Mouse (Mus musculus): ENCODE data around the gene I830077J02Rik. TPM values are rescaled to one million over a fixed set of nuclear protein-coding genes. Genes with fewer than 3 reads are reported as not detected.
"Not testable (repeated sequence)": the region's sequence is repeated elsewhere in the genome, so short reads cannot be mapped to it uniquely, and the experiment has no call there.

I830077J02Rik gene
- polyA plus RNA-seq, 1 experiment from 2014 or later: 0.45 TPM

GRCm38 (mm10) chr3:105935033-105935432 is 2.6 kb upstream of the I830077J02Rik start:
- no peak for ATAC-seq (ENCODE audit: low FRiP score)
- H3K36me3 ChIP-seq (replicated peaks): peaks cover 11% of the 10 kb centered on the region
- no peaks in the 10 kb centered on the region for H3K4me1 ChIP-seq
- H3K9me3 ChIP-seq: no peaks in the 10 kb centered on the region
- no peak overlapping the region for H3K4me3 ChIP-seq (replicated peaks)
- H3K27ac ChIP-seq: no peak overlapping the region
- WGBS: 94% methylated on average over 5 of the region's 5 CpGs
- H3K4me2 ChIP-seq: no peak overlapping the region
- H3K9ac ChIP-seq: no peak overlapping the region
- H3K27me3 ChIP-seq: no peaks in the 10 kb centered on the region

- no peak overlapping the region for H3K4me3 ChIP-seq (replicated peaks)
- no peaks in the 10 kb centered on the region for H3K9me3 ChIP-seq
- peaks cover 8% of the 10 kb centered on the region; the same call in 1 of the 2 replicates for H3K36me3 ChIP-seq (replicated peaks)
- no peak for ATAC-seq (ENCODE audit: low FRiP score)
- H3K9ac ChIP-seq: no peak overlapping the region
- no peaks in the 10 kb centered on the region for H3K27me3 ChIP-seq
- WGBS: 94% methylated on average over 6 of the region's 6 CpGs
- no peak overlapping the region for H3K27ac ChIP-seq
- no peak overlapping the region for H3K4me2 ChIP-seq
- no peaks in the 10 kb centered on the region for H3K4me1 ChIP-seq
Measured at GRCm38 (mm10) chr3:105933926-105934325, 1.5 kb upstream of the I830077J02Rik start.

DNA sequence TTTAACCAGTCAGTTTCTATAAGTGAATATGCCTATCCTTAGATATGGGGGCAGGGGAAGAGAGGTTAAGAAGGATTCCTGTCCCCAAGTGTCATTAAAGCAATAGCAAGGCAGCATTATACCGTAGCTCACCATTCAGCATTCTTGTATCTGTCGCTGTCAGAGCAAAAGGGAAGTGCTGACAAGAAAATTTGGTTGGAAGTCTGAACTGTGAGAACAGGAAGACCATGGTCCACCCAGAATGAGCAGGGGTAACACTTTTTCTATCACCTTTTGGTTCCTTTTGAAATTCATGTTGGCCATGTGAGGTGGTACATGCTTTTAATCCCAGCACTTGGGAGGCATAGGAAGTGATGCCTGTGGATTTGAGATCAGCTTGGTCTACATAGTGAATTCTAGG is 1.4 kb downstream of the I830077J02Rik start:
- ATAC-seq (ENCODE audit: low FRiP score): no peak
- Histone ChIP-seq H3K27ac (no peak overlapping the region), H3K4me3 (replicated peaks) (no peak overlapping the region), H3K4me1 (no peaks in the 10 kb centered on the region), H3K36me3 (replicated peaks) (no peaks in the 10 kb centered on the region), H3K4me2 (no peak overlapping the region), H3K9ac (no peak overlapping the region), H3K27me3 (no peaks in the 10 kb centered on the region), H3K9me3 (no peaks in the 10 kb centered on the region)
- WGBS: 88% methylated on average over 2 of the region's 2 CpGs

GRCm38 (mm10) chr3:105929821-105930220 is 2.6 kb downstream of the I830077J02Rik start:
- Histone ChIP-seq H3K9ac (no peak overlapping the region), H3K9me3 (no peaks in the 10 kb centered on the region), H3K4me1 (no peaks in the 10 kb centered on the region), H3K4me3 (replicated peaks) (no peak overlapping the region), H3K27me3 (no peaks in the 10 kb centered on the region), H3K27ac (no peak overlapping the region), H3K36me3 (replicated peaks) (no peaks in the 10 kb centered on the region), H3K4me2 (no peak overlapping the region)
- WGBS: 88% methylated on average over 7 of the region's 7 CpGs
- no peak for ATAC-seq (ENCODE audit: low FRiP score)

- Histone ChIP-seq H3K27me3 (no peaks in the 10 kb centered on the region), H3K4me2 (no peak overlapping the region), H3K9me3 (no peaks in the 10 kb centered on the region), H3K9ac (no peak overlapping the region), H3K4me3 (replicated peaks) (no peak overlapping the region), H3K27ac (no peak overlapping the region), H3K36me3 (replicated peaks) (no peaks in the 10 kb centered on the region), H3K4me1 (no peaks in the 10 kb centered on the region)
- 88% methylated on average over 6 of the region's 6 CpGs for WGBS
- no peak for ATAC-seq (ENCODE audit: low FRiP score)
Measured at GRCm38 (mm10) chr3:105928781-105929180, 3.7 kb downstream of the I830077J02Rik start.

DNA sequence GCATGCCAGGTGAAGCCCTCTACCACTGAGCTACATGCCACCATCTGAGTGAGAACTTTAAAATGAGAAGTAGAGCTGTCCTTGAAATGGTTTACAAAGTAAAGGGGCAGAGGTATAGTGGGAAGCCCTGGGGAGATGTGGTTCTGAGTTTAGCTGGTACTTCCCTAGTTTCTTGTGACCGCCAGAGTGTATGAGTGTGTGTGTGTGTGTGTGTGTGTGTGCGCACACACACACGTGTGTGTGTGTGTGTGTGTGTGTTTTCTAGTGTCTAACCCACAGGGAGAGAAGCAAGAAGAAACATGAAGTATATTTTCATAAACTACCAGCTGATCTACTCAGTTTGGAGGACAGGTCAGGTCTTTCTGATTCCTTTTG is 4.3 kb downstream of the I830077J02Rik start:
- WGBS: 100% methylated on average over 3 of the region's 3 CpGs
- ATAC-seq (ENCODE audit: low FRiP score): no peak

DNA sequence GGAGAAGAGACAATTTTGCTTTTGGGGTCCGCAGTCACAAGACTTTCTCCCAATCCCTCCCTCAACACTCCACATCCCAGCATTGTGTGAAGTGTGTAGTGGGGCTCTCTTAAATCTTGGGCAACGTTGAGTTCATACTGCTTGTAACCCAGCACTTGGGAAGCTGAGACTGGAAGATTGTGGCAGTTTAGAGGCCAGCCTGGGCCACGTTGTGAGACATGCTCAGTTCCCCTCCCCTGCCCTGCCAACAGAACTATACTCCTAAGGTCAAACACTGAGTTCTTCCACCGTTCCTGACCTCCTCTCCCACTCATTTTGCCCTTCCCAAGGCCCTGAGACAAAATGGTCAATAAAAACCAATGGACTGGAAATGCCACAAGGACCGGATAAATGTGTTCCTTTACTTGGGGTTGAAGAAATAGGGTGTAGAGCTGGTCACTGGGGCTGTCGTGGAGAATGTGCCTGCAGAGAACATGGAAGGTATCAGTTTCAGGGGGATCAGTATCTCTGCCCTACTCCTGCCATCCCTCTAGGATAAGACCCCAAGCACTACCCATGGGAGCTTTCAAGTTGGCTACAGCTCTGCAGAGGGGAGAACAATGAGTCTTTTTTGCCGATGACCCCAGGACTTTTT is 4.8 kb downstream of the I830077J02Rik start:
- H3K36me3 ChIP-seq (replicated peaks): no peaks in the 10 kb centered on the region
- 85% methylated on average over 7 of the region's 7 CpGs for WGBS
- H3K9ac ChIP-seq: no peak overlapping the region
- H3K4me3 ChIP-seq (replicated peaks): no peak overlapping the region
- no peaks in the 10 kb centered on the region for H3K4me1 ChIP-seq
- H3K9me3 ChIP-seq: no peaks in the 10 kb centered on the region
- no peak overlapping the region for H3K4me2 ChIP-seq
- H3K27me3 ChIP-seq: no peaks in the 10 kb centered on the region
- no peak for ATAC-seq (ENCODE audit: low FRiP score)
- no peak overlapping the region for H3K27ac ChIP-seq

More for the DNA sequence above, 4.3 kb downstream of the I830077J02Rik start:
- Histone ChIP-seq H3K4me2 (no peak overlapping the region), H3K36me3 (replicated peaks) (no peaks in the 10 kb centered on the region), H3K4me3 (replicated peaks) (no peak overlapping the region), H3K4me1 (no peaks in the 10 kb centered on the region), H3K27ac (no peak overlapping the region), H3K9me3 (no peaks in the 10 kb centered on the region), H3K27me3 (no peaks in the 10 kb centered on the region), H3K9ac (no peak overlapping the region)

- Histone ChIP-seq H3K27ac (no peak overlapping the region), H3K36me3 (replicated peaks) (no peaks in the 10 kb centered on the region), H3K27me3 (no peaks in the 10 kb centered on the region), H3K4me1 (no peaks in the 10 kb centered on the region), H3K9me3 (no peaks in the 10 kb centered on the region), H3K4me2 (no peak overlapping the region), H3K9ac (no peak overlapping the region), H3K4me3 (replicated peaks) (no peak overlapping the region)
- no peak for ATAC-seq (ENCODE audit: low FRiP score)
- 92% methylated on average over 9 of the region's 9 CpGs for WGBS
Measured at GRCm38 (mm10) chr3:105924616-105925015, 7.8 kb downstream of the I830077J02Rik start.

DNA sequence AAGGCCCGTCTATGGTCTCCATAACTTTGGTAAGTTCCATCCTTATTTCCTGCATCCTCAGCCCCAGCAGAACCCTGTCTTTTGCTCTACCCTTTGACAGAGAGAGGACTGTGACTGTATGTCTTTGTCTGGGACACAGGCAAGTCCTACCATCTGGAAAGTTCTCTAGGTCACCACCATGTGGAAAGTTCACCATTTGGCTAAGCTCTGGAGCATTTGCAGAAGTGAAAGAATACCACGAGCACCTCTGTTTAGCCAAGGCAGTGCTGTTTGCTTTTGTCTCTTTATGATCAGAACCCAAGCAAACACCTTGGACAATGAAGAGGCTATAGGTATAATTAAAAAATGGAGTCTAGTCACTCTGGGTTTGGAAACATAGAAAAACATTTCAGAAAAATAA is 10.5 kb downstream of the I830077J02Rik start:
- H3K4me3 ChIP-seq (replicated peaks): no peak overlapping the region
- H3K4me1 ChIP-seq: no peaks in the 10 kb centered on the region
- ATAC-seq (ENCODE audit: low FRiP score): no peak
- no peaks in the 10 kb centered on the region for H3K27me3 ChIP-seq
- H3K4me2 ChIP-seq: no peak overlapping the region
- H3K27ac ChIP-seq: no peak overlapping the region
- no peaks in the 10 kb centered on the region for H3K9me3 ChIP-seq
- H3K36me3 ChIP-seq (replicated peaks): no peaks in the 10 kb centered on the region
- H3K9ac ChIP-seq: no peak overlapping the region
- 85% methylated on average over 2 of the region's 2 CpGs for WGBS

- not testable (repeated sequence) for H3K27ac ChIP-seq; H3K27me3 ChIP-seq; ATAC-seq (ENCODE audit: low FRiP score); H3K4me3 ChIP-seq (replicated peaks); H3K9ac ChIP-seq; H3K36me3 ChIP-seq (replicated peaks); H3K9me3 ChIP-seq; H3K4me2 ChIP-seq; H3K4me1 ChIP-seq
Measured at GRCm38 (mm10) chr3:105920743-105921142, 11.7 kb downstream of the I830077J02Rik start.

GRCm38 (mm10) chr3:105918355-105918745 is 14.1 kb downstream of the I830077J02Rik start:
- Histone ChIP-seq H3K36me3 (replicated peaks) (no peaks in the 10 kb centered on the region), H3K4me3 (replicated peaks) (no peak overlapping the region), H3K27ac (no peak overlapping the region), H3K27me3 (no peaks in the 10 kb centered on the region), H3K4me2 (no peak overlapping the region), H3K9me3 (no peaks in the 10 kb centered on the region), H3K9ac (no peak overlapping the region), H3K4me1 (no peaks in the 10 kb centered on the region)
- 82% methylated on average over 3 of the region's 3 CpGs for WGBS
- no peak for ATAC-seq (ENCODE audit: low FRiP score)

GRCm38 (mm10) chr3:105917656-105918354 is 14.7 kb downstream of the I830077J02Rik start:
- no peaks in the 10 kb centered on the region for H3K36me3 ChIP-seq (replicated peaks)
- H3K27me3 ChIP-seq: no peaks in the 10 kb centered on the region
- WGBS: 76% methylated on average over 10 of the region's 10 CpGs
- no peaks in the 10 kb centered on the region for H3K4me1 ChIP-seq
- H3K9me3 ChIP-seq: no peaks in the 10 kb centered on the region
- no peak overlapping the region for H3K4me3 ChIP-seq (replicated peaks)
- H3K9ac ChIP-seq: no peak overlapping the region
- ATAC-seq (ENCODE audit: low FRiP score): no peak
- no peak overlapping the region for H3K27ac ChIP-seq
- H3K4me2 ChIP-seq: no peak overlapping the region

- not testable (repeated sequence) for H3K9ac ChIP-seq; H3K27me3 ChIP-seq; H3K9me3 ChIP-seq; ATAC-seq (ENCODE audit: low FRiP score); H3K4me3 ChIP-seq (replicated peaks); H3K4me2 ChIP-seq; H3K4me1 ChIP-seq; H3K36me3 ChIP-seq (replicated peaks); H3K27ac ChIP-seq
Measured at GRCm38 (mm10) chr3:105916455-105916854, 16.0 kb downstream of the I830077J02Rik start.
